In the genomic region with DNA sequence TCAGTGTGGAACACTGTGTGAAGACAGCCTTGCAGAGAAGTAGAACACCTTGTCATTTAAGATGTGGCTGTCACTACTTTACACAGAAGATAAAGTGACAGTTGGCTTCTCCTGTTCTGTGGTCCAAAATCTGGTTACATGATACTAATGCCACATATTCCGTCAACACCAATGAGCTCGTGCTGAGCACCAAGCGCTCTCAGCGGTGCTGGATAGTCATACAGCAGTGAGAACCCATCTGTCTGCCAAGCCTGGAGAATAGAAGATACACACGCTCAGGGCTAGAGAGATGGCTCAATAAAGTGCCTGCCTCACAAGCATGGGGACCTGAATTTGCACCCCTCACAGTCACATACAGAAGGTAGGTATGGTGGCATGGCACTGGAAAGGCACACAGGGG, we compare ENCODE assay signal across 16 mouse cellular contexts. TPM values are rescaled to one million over a fixed set of nuclear protein-coding genes. Genes with fewer than 3 reads are reported as not detected.
"Had no signal": no experiment of that assay in that cellular context is flagged by ENCODE, and none has a peak within 500 bp of the region (broad histone marks: within the 10 kb centered on the region; RNA-seq: fewer than 3 reads in every experiment).

No protein-coding gene starts in this region.

- H3K4me1 ChIP-seq: liver, embryonic 15.5 days had no signal

- DNase-seq: kidney, postnatal 25 days; lung, adult 2 months; lung, postnatal 36 days; right cerebral cortex, adult 18-20 months; right cerebral cortex, postnatal 25 days; thymus, postnatal 4 days had no signal

- H3K4me3 ChIP-seq: limb, embryonic 13.5 days; liver, embryonic 15.5 days; midbrain, embryonic 13.5 days had no signal

- H3K27ac ChIP-seq: limb, embryonic 13.5 days; liver, embryonic 15.5 days; midbrain, embryonic 13.5 days had no signal

- H3K36me3 ChIP-seq: limb, embryonic 13.5 days; liver, embryonic 15.5 days; midbrain, embryonic 13.5 days had no signal

- H3K27me3 ChIP-seq: limb, embryonic 13.5 days; liver, embryonic 15.5 days; midbrain, embryonic 13.5 days had no signal

- H3K9me3 ChIP-seq: limb, embryonic 13.5 days; liver, embryonic 15.5 days; midbrain, embryonic 13.5 days had no signal

RNA-seq across cellular contexts. Expression of gene Gm17571, which starts 28.4 kb away (rescaled TPM):
- polyA plus RNA-seq: kidney, embryonic 16.5 days; limb, embryonic 13.5 days; liver, adult 2 months; liver, embryonic 15.5 days; lung, adult 2 months; lung, postnatal 0 days; midbrain, embryonic 13.5 days; midbrain, postnatal 0 days; neural tube, embryonic 14.5 days; small intestine, adult 2 months; stomach, embryonic 16.5 days had no signal
